Mouse (Mus musculus) limb, embryonic 13.5 days (tissue): ENCODE results near the gene Arid1a. TPM values are rescaled to one million over a fixed set of nuclear protein-coding genes. Genes with fewer than 3 reads are reported as not detected.

Source experiments
- ATAC-seq: fragments of 200-750 bp; cut with Nextera tagmentation; 2 replicates; pipeline ENCODE4 v1.8.0; 2017; ENCODE audit warnings: low read depth, moderate number of reproducible peaks, moderate TSS enrichment; ENCODE audit not compliant: low FRiP score
- H3K27ac ChIP-seq: fragments of 300-500 bp; sonication (generic); 2 replicates; pipeline ENCODE4 v1.5.1; 2015; ENCODE audit warnings: inconsistent platforms, mild to moderate bottlenecking, moderate library complexity
- H3K27me3 ChIP-seq: fragments of 300-500 bp; sonication (generic); 2 replicates; pipeline ENCODE4 v1.6.1; 2015; ENCODE audit warnings: mild to moderate bottlenecking, inconsistent platforms
- H3K36me3 ChIP-seq: fragments of 300-500 bp; sonication (generic); 2 replicates; pipeline ENCODE4 v1.6.1; 2015; ENCODE audit warnings: inconsistent platforms, mild to moderate bottlenecking, moderate library complexity
- H3K4me1 ChIP-seq: fragments of 300-500 bp; sonication (generic); 2 replicates; pipeline ENCODE4 v1.6.1; 2015; ENCODE audit warnings: inconsistent platforms
- H3K4me2 ChIP-seq: fragments of 300-500 bp; sonication (generic); replicated peaks from 2 replicates; pipeline ENCODE4 v1.6.1; 2015; ENCODE audit warnings: inconsistent platforms, mild to moderate bottlenecking, moderate library complexity
- H3K4me3 ChIP-seq: fragments of 300-500 bp; sonication (generic); 2 replicates; pipeline ENCODE4 v1.5.1; 2015; ENCODE audit warnings: moderate library complexity, mild to moderate bottlenecking, inconsistent platforms
- H3K9ac ChIP-seq: fragments of 300-500 bp; sonication (generic); 2 replicates; pipeline ENCODE4 v1.6.1; 2015; ENCODE audit warnings: mild to moderate bottlenecking, inconsistent platforms
- H3K9me3 ChIP-seq: fragments of 300-500 bp; sonication (generic); 2 replicates; pipeline ENCODE4 v1.6.1; 2016; ENCODE audit warnings: inconsistent platforms
- WGBS: fragments of 180-500 bp; shearing (Covaris S2); methylation state at CpG from one replicate; pipeline ENCODE4 v1.1.7; 2015; 5-methylcytosine and 5-hydroxymethylcytosine counted together
- polyA plus RNA-seq: library from polyadenylated mRNA; unstranded; fragments of >200 nt; fragmentation: Nextera tagmentation; extraction: Ambion mirVana; gene quantifications from 2 replicates; pipeline ENCODE4 v1.2.1, GENCODE M21; 2015

The Arid1a gene
- polyA plus RNA-seq, 1 experiment from 2014 or later = 35.8 TPM

GRCm38 (mm10) chr4:133754871-133755765, 1.5 kb downstream of the Arid1a start:
- H3K36me3 ChIP-seq = no peaks in the 10 kb centered on the region
- no peaks in the 10 kb centered on the region for H3K9me3 ChIP-seq
- H3K27ac ChIP-seq = peak overlapping the region; percentile 100
- peak overlapping the region; percentile 92 for H3K4me2 ChIP-seq
- no peaks in the 10 kb centered on the region for H3K27me3 ChIP-seq
- WGBS = 10% methylated on average over 10 of the region's 10 CpGs
- H3K4me3 ChIP-seq = peak overlapping the region; percentile 100
- H3K9ac ChIP-seq = peak overlapping the region; percentile 100
- peaks cover 26% of the 10 kb centered on the region for H3K4me1 ChIP-seq
- ATAC-seq = no peak

- peak overlapping the region; percentile 100 for H3K27ac ChIP-seq
These were observed 2.3 kb downstream of the Arid1a start for GRCm38 (mm10) chr4:133754238-133754637.

GRCm38 (mm10) chr4:133753375-133754190, 3.0 kb downstream of the Arid1a start:
- peak overlapping the region; percentile 100 for H3K27ac ChIP-seq
- H3K9me3 ChIP-seq = no peaks in the 10 kb centered on the region
- H3K4me2 ChIP-seq = peak overlapping the region; percentile 92
- peak overlapping the region; percentile 100 for H3K4me3 ChIP-seq
- H3K27me3 ChIP-seq = no peaks in the 10 kb centered on the region
- peaks cover 10% of the 10 kb centered on the region for H3K36me3 ChIP-seq
- peaks cover 41% of the 10 kb centered on the region for H3K4me1 ChIP-seq
- 0% methylated on average over 22 of the region's 99 CpGs for WGBS
- peak; percentile 51 for ATAC-seq
- peak overlapping the region; percentile 100 for H3K9ac ChIP-seq

More at GRCm38 (mm10) chr4:133754238-133754637, 2.3 kb downstream of the Arid1a start:
- peaks cover 35% of the 10 kb centered on the region for H3K4me1 ChIP-seq
- 0% methylated on average over 43 of the region's 50 CpGs for WGBS
- H3K36me3 ChIP-seq = peaks cover 6% of the 10 kb centered on the region
- no peaks in the 10 kb centered on the region for H3K27me3 ChIP-seq
- peak overlapping the region; percentile 100 for H3K9ac ChIP-seq
- ATAC-seq = peak; percentile 86
- peak overlapping the region; percentile 92 for H3K4me2 ChIP-seq
- H3K4me3 ChIP-seq = peak overlapping the region; percentile 100
- no peaks in the 10 kb centered on the region for H3K9me3 ChIP-seq

- H3K9ac ChIP-seq = peak overlapping the region; percentile 100
- ATAC-seq = no peak
- H3K27ac ChIP-seq = peak overlapping the region; percentile 100
- H3K4me1 ChIP-seq = peaks cover 47% of the 10 kb centered on the region
- H3K4me3 ChIP-seq = peak overlapping the region; percentile 100
- H3K9me3 ChIP-seq = no peaks in the 10 kb centered on the region
- 0% methylated on average over 44 of the region's 121 CpGs for WGBS
- no peaks in the 10 kb centered on the region for H3K27me3 ChIP-seq
- H3K36me3 ChIP-seq = peaks cover 16% of the 10 kb centered on the region
- peak overlapping the region; percentile 92 for H3K4me2 ChIP-seq
These were observed 3.9 kb downstream of the Arid1a start for GRCm38 (mm10) chr4:133752449-133753374.

- H3K4me1 ChIP-seq = peaks cover 51% of the 10 kb centered on the region
- no peaks in the 10 kb centered on the region for H3K27me3 ChIP-seq
- peak overlapping the region; percentile 100 for H3K4me3 ChIP-seq
- peak overlapping the region; percentile 100 for H3K9ac ChIP-seq
- H3K9me3 ChIP-seq = no peaks in the 10 kb centered on the region
- peak overlapping the region; percentile 100 for H3K27ac ChIP-seq
- ATAC-seq = no peak
- H3K36me3 ChIP-seq = peaks cover 16% of the 10 kb centered on the region
- peak overlapping the region; percentile 92 for H3K4me2 ChIP-seq
- WGBS = under 1% methylated on average over 26 of the region's 31 CpGs
These were observed 4.8 kb downstream of the Arid1a start for GRCm38 (mm10) chr4:133751521-133752448.

- Histone ChIP-seq H3K36me3 (peaks cover 25% of the 10 kb centered on the region), H3K4me1 (peaks cover 53% of the 10 kb centered on the region), H3K4me2 (peak overlapping the region; percentile 92), H3K9me3 (no peaks in the 10 kb centered on the region), H3K27me3 (no peaks in the 10 kb centered on the region), H3K4me3 (peak overlapping the region; percentile 100), H3K9ac (peak overlapping the region; percentile 100), H3K27ac (0 out of 2 replicates have a peak overlapping the region, but pooled peaks have one; percentile 11)
- WGBS = 38% methylated on average over 7 of the region's 7 CpGs
- no peak for ATAC-seq
These were observed 6.3 kb downstream of the Arid1a start for GRCm38 (mm10) chr4:133750184-133750775.

- no peak for ATAC-seq
- no peak overlapping the region for H3K9ac ChIP-seq
- no peaks in the 10 kb centered on the region for H3K9me3 ChIP-seq
- H3K27me3 ChIP-seq = no peaks in the 10 kb centered on the region
- H3K4me1 ChIP-seq = peaks cover 69% of the 10 kb centered on the region
- H3K4me2 ChIP-seq = no peak overlapping the region
- H3K27ac ChIP-seq = no peak overlapping the region
- H3K36me3 ChIP-seq = peaks cover 31% of the 10 kb centered on the region
- 90% methylated on average over 3 of the region's 3 CpGs for WGBS
- no peak overlapping the region for H3K4me3 ChIP-seq
These were observed 21.3 kb downstream of the Arid1a start for GRCm38 (mm10) chr4:133735282-133735681.

GRCm38 (mm10) chr4:133730122-133730521, 26.4 kb downstream of the Arid1a start:
- H3K9ac ChIP-seq = peak overlapping the region; percentile 32
- peak overlapping the region; percentile 59 for H3K4me2 ChIP-seq
- no peaks in the 10 kb centered on the region for H3K27me3 ChIP-seq
- no peak for ATAC-seq
- H3K36me3 ChIP-seq = peaks cover 8% of the 10 kb centered on the region
- H3K9me3 ChIP-seq = no peaks in the 10 kb centered on the region
- peak overlapping the region; percentile 24 for H3K4me3 ChIP-seq
- peaks cover 83% of the 10 kb centered on the region for H3K4me1 ChIP-seq
- H3K27ac ChIP-seq = peak overlapping the region; percentile 86

GRCm38 (mm10) chr4:133729541-133730093, 27.0 kb downstream of the Arid1a start:
- peaks cover 6% of the 10 kb centered on the region; the same call in 1 of the 2 replicates for H3K36me3 ChIP-seq
- H3K9ac ChIP-seq = peak overlapping the region; percentile 32
- peak overlapping the region; percentile 24 for H3K4me3 ChIP-seq
- H3K4me1 ChIP-seq = peaks cover 82% of the 10 kb centered on the region
- peak overlapping the region; percentile 86 for H3K27ac ChIP-seq
- ATAC-seq = peak; percentile 97
- H3K9me3 ChIP-seq = no peaks in the 10 kb centered on the region
- under 1% methylated on average over 16 of the region's 16 CpGs for WGBS
- H3K4me2 ChIP-seq = peak overlapping the region; percentile 59
- no peaks in the 10 kb centered on the region for H3K27me3 ChIP-seq

GRCm38 (mm10) chr4:133729007-133729406, 27.6 kb downstream of the Arid1a start:
- no peak overlapping the region for H3K9ac ChIP-seq
- H3K4me1 ChIP-seq = peaks cover 79% of the 10 kb centered on the region
- no peak overlapping the region; the same call in 1 of the 2 replicates for H3K4me3 ChIP-seq
- 37% methylated on average over 6 of the region's 6 CpGs for WGBS
- H3K27me3 ChIP-seq = no peaks in the 10 kb centered on the region
- no peak for ATAC-seq
- peak overlapping the region; percentile 59 for H3K4me2 ChIP-seq
- peaks cover 9% of the 10 kb centered on the region for H3K36me3 ChIP-seq
- H3K9me3 ChIP-seq = no peaks in the 10 kb centered on the region
- H3K27ac ChIP-seq = peak overlapping the region; percentile 86; the same call in 1 of the 2 replicates
